Mouse (Mus musculus) kidney, embryonic 16.5 days (tissue): ENCODE data around the gene Adam17. TPM values are rescaled to one million over a fixed set of nuclear protein-coding genes. Genes with fewer than 3 reads are reported as not detected.

Experiments used
- polyA plus RNA-seq: library from polyadenylated mRNA; unstranded; fragments of >200 nt; fragmentation: Nextera tagmentation; extraction: Ambion mirVana; gene quantifications from 2 replicates; pipeline ENCODE4 v1.2.1, GENCODE M21; 2015

Gene Adam17
- polyA plus RNA-seq, 1 experiment from 2014 or later: 51.1 TPM

Other genes starting within 250 kb of the Adam17 start
- 118 and 123 TPM in 2 replicates for gene Cpsf3, start 88.2 kb downstream of the Adam17 start, polyA plus RNA-seq
- gene Itgb1bp1, start 87.3 kb downstream of the Adam17 start, polyA plus RNA-seq: 46.4 and 46.9 TPM in 2 replicates
- gene Iah1, start 57.2 kb downstream of the Adam17 start, polyA plus RNA-seq: 92.3 and 92.6 TPM in 2 replicates
- 713 and 733 TPM in 2 replicates for gene Ywhaq, start 44.0 kb upstream of the Adam17 start, polyA plus RNA-seq